Mouse (Mus musculus) liver, adult 2 months (tissue): Measurements from ENCODE around the gene Gm26558. TPM values are rescaled to one million over a fixed set of nuclear protein-coding genes. Genes with fewer than 3 reads are reported as not detected.

Experiments
- DNase-seq: peaks from one replicate; pipeline ENCODE4 v3.0.0-alpha.2; 2011; ENCODE audit warnings: low read depth, low spot score; ENCODE audit errors: extremely low read depth
- H3K27ac ChIP-seq: fragments of 200-500 bp; replicated peaks from 2 replicates; pipeline ENCODE4 v1.5.1; 2012; ENCODE audit warnings: low read depth, mild to moderate bottlenecking, control low read depth, inconsistent platforms, low read length; ENCODE audit not compliant: insufficient read depth
- H3K27me3 ChIP-seq: fragments of 200-500 bp; 2 replicates; pipeline ENCODE4 v1.6.1; 2012; ENCODE audit warnings: mild to moderate bottlenecking, moderate library complexity, low read length, inconsistent platforms; ENCODE audit not compliant: control insufficient read depth, insufficient read depth
- H3K36me3 ChIP-seq: fragments of 200-500 bp; 2 replicates; pipeline ENCODE4 v1.6.1; 2012; ENCODE audit warnings: low read length, inconsistent platforms; ENCODE audit not compliant: control insufficient read depth, insufficient read depth
- H3K4me1 ChIP-seq: fragments of 200-500 bp; 2 replicates; pipeline ENCODE4 v1.6.1; 2011; ENCODE audit warnings: low read length; ENCODE audit not compliant: control insufficient read depth, insufficient read depth
- H3K4me3 ChIP-seq: fragments of 200-500 bp; 2 replicates; pipeline ENCODE4 v1.5.1; 2011; ENCODE audit warnings: low read depth, mild to moderate bottlenecking, control low read depth, low read length, moderate library complexity; ENCODE audit not compliant: insufficient read depth
- H3K79me2 ChIP-seq: fragments of 200-500 bp; 2 replicates; pipeline ENCODE4 v1.6.1; 2012; ENCODE audit warnings: inconsistent platforms, mild to moderate bottlenecking, low read length, moderate library complexity; ENCODE audit not compliant: control insufficient read depth, insufficient read depth
- H3K9ac ChIP-seq: fragments of 200-500 bp; 2 replicates; pipeline ENCODE4 v1.6.1; 2012; ENCODE audit warnings: low read depth, mild to moderate bottlenecking, control low read depth, inconsistent platforms, low read length
- CTCF ChIP-seq: fragments of 200-500 bp; IDR thresholded peaks from 2 replicates; pipeline ENCODE4 v1.5.1; 2011; ENCODE audit warnings: low read depth, low read length, control low read depth
- POLR2A ChIP-seq: fragments of 200-500 bp; IDR thresholded peaks from 2 replicates; pipeline ENCODE4 v1.6.1; 2011; ENCODE audit warnings: low read length, control low read depth; ENCODE audit not compliant: insufficient read depth; ENCODE audit errors: extremely low read depth
- WGBS: fragments of 180-500 bp; shearing (Covaris S2); methylation state at CpG from one replicate; pipeline ENCODE4 v1.1.7; 2018; 5-methylcytosine and 5-hydroxymethylcytosine counted together
- polyA plus RNA-seq: library from polyadenylated mRNA; depleted of rRNA; stranded (reverse); fragments of >200 nt; gene quantifications from 2 replicates; pipeline ENCODE4 v1.2.3, GENCODE M21; 2012
- total RNA-seq: library from RNA; depleted of rRNA; stranded (reverse); fragments of >200 nt; gene quantifications from 2 replicates; pipeline ENCODE4 v1.2.3, GENCODE M21; 2014

Gene Gm26558
- total and polyA plus RNA-seq, 2 experiments: 0.45 to 0.55 TPM

DNA sequence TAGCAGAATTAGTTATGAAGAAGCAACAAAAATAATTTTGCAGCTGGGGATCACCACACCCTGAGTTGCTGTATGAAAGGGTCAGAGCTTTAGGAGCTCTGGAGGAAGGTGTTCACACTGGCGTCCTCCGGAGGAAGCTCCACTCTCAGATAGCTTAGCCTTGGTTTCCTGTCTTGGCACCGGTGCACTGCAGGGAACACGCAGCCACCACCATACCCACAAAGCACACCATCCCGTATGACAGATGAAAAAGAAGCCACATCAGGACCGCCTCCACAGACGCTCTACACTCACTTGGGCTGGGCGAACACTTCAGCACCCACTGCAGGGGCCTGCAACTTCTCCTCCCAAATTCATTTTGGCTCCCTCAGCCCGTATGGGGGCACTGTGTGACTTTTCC, 39.7 kb upstream of the Gm26558 start:
- no peak for DNase-seq
- H3K4me1 ChIP-seq: no peaks in the 10 kb centered on the region
- no peak for TF ChIP-seq CTCF
- TF ChIP-seq POLR2A: no peak
- no peaks in the 10 kb centered on the region for H3K27me3 ChIP-seq
- no peak overlapping the region for H3K4me3 ChIP-seq
- no peaks in the 10 kb centered on the region for H3K79me2 ChIP-seq
- H3K27ac ChIP-seq: no peak overlapping the region
- no peak overlapping the region for H3K9ac ChIP-seq
- H3K36me3 ChIP-seq: no peaks in the 10 kb centered on the region
- 69% methylated on average over 9 of the region's 9 CpGs for WGBS

DNA sequence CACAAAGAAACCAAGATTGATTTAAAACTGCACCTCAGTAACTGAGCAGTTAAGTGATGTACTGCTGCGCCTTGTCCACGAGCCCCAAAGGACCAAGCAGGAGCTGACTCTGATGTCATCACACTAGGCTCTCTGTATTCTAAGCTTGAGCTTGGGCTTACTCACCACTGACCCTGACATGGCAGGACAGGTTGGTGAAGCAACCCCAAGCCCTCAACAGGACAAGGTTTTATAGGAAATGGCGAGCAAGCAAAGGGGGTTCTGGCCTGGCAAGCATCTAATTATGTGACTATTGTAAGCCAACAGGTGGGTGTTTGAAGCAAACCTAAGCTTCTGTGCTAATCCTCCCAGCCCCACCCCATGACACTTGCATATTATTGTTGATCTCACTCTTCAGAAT, 38.9 kb upstream of the Gm26558 start:
- H3K27ac ChIP-seq: no peak overlapping the region
- H3K9ac ChIP-seq: no peak overlapping the region
- H3K27me3 ChIP-seq: no peaks in the 10 kb centered on the region
- no peaks in the 10 kb centered on the region for H3K36me3 ChIP-seq
- 98% methylated on average over 3 of the region's 3 CpGs for WGBS
- no peak overlapping the region for H3K4me3 ChIP-seq
- no peaks in the 10 kb centered on the region for H3K4me1 ChIP-seq
- no peaks in the 10 kb centered on the region for H3K79me2 ChIP-seq
- TF ChIP-seq POLR2A: no peak
- no peak for TF ChIP-seq CTCF
- DNase-seq: no peak

DNA sequence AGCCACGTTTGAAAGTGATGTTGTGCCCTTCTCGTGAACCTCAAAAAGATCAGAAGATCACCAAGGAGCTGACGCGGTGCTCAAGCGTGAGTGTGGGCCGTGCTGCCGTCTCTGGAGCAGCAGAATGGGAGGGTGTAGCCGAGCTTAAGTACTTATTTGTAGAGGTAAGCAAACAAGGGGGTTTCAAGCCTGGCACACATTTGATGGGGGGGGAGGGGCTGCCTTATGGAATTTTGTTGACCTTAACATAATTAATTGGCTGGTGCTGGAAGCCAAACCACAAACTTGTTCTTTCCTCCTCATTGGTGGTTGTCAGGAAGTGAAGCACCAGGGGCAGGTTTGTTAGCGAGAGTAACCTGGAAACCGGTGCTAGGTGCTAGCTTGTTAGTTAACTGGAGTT, 33.8 kb upstream of the Gm26558 start:
- peaks cover 11% of the 10 kb centered on the region for H3K36me3 ChIP-seq
- H3K79me2 ChIP-seq: no peaks in the 10 kb centered on the region
- H3K27ac ChIP-seq: no peak overlapping the region
- no peaks in the 10 kb centered on the region for H3K4me1 ChIP-seq
- WGBS: 78% methylated on average over 10 of the region's 10 CpGs
- H3K4me3 ChIP-seq: no peak overlapping the region
- DNase-seq: no peak
- no peak for TF ChIP-seq POLR2A
- TF ChIP-seq CTCF: no peak
- H3K27me3 ChIP-seq: no peaks in the 10 kb centered on the region
- H3K9ac ChIP-seq: no peak overlapping the region

DNA sequence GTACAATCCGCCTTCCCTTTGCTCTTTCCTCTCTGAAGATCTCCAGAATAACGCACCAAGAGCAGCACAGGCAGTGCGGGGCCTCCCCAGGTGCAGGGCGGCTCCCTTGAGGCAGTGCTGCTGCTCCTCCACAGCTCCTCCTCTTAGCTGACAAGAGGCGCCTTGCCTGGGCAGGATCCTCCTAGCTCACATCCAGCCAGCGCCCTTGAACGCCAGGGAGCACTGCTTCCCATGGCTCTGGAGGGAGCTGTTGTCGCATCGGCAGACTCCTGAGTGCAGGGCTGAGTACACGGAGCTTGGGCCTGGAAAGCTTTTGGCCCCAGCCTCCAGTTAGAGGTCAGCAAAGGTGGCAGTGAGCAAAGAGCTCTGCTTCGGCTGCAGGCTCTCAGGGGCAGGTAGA, 28.3 kb upstream of the Gm26558 start:
- Histone ChIP-seq H3K79me2 (no peaks in the 10 kb centered on the region), H3K4me3 (no peak overlapping the region), H3K9ac (no peak overlapping the region), H3K27me3 (no peaks in the 10 kb centered on the region), H3K36me3 (peaks cover 57% of the 10 kb centered on the region), H3K4me1 (no peaks in the 10 kb centered on the region), H3K27ac (no peak overlapping the region)
- DNase-seq: no peak
- TF ChIP-seq POLR2A (no peak), CTCF (no peak)
- 89% methylated on average over 11 of the region's 11 CpGs for WGBS

DNA sequence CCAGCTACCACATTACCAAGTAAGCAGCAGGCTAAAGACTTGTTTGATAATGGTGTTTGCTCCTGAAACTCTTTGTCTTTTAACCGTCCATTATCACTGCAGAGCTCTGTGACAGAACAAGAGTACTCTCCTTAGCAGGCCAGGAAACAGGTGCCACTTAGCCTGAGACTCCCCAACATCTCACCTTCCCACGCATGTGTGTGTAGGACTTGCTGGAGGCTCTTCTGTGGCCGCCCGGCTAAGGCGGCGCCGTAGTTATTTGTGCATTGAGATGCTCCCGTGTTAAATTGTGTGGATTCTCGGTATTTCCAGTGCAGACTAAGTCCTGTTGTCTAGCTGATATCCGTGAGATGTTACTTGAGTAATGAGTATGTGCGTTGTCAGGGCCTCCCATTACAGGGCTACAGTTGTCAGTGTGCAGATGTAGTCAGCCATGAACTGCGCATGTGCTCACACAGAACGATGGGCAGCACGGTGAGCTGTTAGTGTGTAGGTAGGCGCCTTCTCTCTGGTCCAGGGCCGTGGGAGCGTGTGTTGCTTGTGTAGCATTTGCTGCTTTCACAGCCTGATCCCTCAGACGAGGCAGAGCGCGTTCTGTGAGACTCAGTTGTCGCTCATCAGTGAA, 26.7 kb upstream of the Gm26558 start:
- no peak overlapping the region for H3K4me3 ChIP-seq
- no peak overlapping the region for H3K9ac ChIP-seq
- H3K27me3 ChIP-seq: no peaks in the 10 kb centered on the region
- no peak overlapping the region for H3K27ac ChIP-seq
- peaks cover 70% of the 10 kb centered on the region for H3K36me3 ChIP-seq
- H3K79me2 ChIP-seq: no peaks in the 10 kb centered on the region
- no peaks in the 10 kb centered on the region for H3K4me1 ChIP-seq
- WGBS: 95% methylated on average over 21 of the region's 21 CpGs
- no peak for DNase-seq
- TF ChIP-seq CTCF: no peak
- TF ChIP-seq POLR2A: no peak

DNA sequence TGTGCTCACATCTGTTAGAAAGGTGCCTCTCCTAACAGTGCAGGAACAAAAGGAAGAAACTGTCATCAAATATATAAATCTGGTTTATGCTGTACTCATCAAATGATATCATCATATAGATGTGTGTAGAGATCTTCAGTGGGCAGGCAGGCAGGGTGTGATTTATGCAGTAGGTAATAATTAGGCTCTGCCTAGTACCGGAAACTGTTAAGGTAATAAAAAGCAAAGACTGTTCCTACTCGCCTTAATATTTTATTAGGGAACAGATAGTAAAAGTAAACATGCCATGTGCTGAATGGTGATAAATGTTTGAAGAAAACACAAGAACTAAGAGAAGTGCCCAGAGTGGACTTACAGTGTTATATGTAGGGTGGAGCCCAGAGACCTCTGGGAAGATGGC, 20.4 kb upstream of the Gm26558 start:
- Histone ChIP-seq H3K27ac (no peak overlapping the region), H3K36me3 (peaks cover 79% of the 10 kb centered on the region), H3K4me1 (no peaks in the 10 kb centered on the region), H3K27me3 (no peaks in the 10 kb centered on the region), H3K79me2 (no peaks in the 10 kb centered on the region), H3K9ac (no peak overlapping the region), H3K4me3 (no peak overlapping the region)
- no peak for TF ChIP-seq CTCF
- 90% methylated on average over 2 of the region's 2 CpGs for WGBS
- DNase-seq: no peak
